Mouse (Mus musculus): ENCODE measurements around the gene Gtf2i. TPM values are rescaled to one million over a fixed set of nuclear protein-coding genes. Genes with fewer than 3 reads are reported as not detected.

The Gtf2i gene
- total RNA-seq, 1 experiment from 2014 or later, result 30.9 TPM

DNA sequence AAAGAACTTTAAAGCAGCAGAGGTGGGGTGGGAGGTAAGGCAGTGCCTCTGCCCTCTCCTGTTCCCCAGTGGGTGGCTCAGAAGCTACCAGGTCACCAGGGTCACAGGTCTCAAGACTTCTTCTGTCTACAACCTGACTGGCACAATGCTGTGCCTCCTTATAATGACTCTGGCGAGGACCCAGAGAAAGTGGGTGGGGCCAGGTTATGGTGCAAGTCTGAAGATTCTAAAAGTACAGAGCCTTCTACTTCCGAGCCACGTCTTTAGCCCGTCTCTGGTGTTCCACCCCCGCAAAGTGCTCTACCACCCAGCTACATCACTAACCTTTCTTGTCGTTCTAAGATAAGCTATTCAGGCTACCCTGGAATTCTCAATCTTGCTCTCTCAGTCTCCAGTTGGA is 82.4 kb downstream of the Gtf2i start:
- ATAC-seq (replicated peaks; ENCODE audit: insufficient number of reproducible peaks, low FRiP score, low TSS enrichment, poor library complexity, severe bottlenecking), result peak; percentile 45

DNA sequence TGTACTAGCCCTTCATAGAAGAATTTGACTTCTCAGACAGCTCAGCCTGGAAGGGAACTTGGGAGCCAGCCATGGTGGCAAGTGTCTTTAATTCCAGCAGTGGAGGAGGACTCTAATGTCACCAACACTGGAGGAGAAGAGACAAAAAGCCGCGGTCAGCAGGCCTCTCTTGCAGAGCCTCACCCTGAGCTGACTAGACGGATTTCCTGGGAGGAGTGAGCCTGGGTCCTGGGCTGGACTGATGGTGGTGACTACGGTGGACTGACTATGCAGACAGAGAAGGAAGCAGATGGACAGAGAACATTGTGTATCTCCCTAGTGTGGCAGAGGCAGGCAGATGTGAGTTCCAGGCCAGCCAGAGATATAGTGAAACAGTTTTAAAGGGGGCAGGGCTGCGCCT is 83.2 kb downstream of the Gtf2i start:
- ATAC-seq (replicated peaks; ENCODE audit: insufficient number of reproducible peaks, low FRiP score, low TSS enrichment, poor library complexity, severe bottlenecking), result peak; percentile 19; the same call in 1 of the 2 replicates

DNA sequence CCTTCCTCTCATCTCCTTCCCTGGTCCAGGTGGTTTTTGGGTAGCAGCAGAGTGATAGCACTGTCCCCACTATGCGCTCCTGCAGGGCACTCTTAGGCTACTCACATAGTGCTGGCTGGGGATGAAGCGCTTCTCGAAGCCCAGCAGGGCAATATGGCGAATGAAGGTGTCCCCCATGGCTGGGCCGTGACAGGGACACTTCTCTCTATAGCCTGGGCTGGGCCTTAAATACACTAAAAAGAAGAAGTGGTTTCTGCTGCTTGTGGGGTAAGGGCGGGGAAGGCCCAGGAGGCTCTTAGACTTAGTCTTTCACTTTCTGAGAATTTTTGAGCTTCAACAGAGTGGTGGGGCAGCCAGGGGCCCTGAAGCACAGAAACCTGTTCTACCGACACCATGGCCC is 85.2 kb downstream of the Gtf2i start, which contains the start of gene Ncf1:
Gene Ncf1 (minus strand): TSS at position 235 of the 400 bp plus-strand sequence.
- ATAC-seq (replicated peaks; ENCODE audit: insufficient number of reproducible peaks, low FRiP score, low TSS enrichment, poor library complexity, severe bottlenecking), result peak; percentile 61

DNA sequence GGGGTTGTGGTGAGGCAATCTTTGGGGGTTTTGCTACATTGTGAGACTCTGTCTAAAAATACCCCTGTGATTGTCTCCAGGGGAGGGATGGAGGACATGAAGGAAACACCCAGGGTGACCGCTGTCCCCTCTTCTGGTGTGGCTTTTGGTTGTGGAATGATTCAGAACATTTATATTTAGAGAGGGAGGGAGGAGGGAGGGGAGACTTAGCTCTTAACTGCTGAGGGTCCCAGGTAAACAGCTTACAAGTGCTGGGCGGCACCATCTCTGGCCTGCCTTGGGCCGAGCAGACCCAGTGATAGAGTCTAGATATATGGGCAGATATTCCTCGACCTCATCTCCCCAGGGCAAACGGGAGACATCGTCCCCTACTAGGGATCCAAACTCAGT is 86.3 kb downstream of the Gtf2i start:
- ATAC-seq (replicated peaks; ENCODE audit: insufficient number of reproducible peaks, low FRiP score, low TSS enrichment, poor library complexity, severe bottlenecking), result no peak

DNA sequence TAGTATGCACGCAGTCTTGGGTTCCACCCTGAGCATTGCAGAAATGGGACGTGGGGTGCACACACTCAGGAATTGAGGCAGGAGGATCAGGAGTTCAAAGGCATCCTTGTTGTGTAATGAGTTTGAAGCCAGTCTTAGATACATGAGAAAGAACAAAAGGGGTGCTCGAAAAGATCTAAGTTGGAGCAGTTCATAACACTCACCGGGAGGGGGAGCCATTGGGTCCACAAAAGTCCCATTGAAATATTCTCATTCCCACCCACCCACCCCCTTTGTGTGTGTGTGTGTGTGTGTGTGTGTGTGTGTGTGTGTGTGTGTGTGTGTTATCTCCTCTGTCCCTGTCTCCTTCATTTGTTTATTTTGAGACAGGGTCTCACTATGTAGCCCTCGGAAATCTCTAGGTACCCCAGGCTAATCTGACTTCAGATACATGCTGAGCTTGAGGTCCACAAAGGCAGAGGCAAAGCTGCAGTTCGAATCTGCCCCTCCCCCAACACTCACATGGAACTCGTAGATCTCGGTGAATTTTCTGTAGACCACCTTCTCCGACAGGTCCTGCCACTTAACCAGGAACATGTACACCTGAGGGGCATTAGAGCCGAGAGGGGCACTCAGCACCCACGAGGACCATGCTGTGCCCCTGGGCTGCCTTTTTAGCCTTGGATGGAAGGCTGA is 86.8 kb downstream of the Gtf2i start:
- no peak for ATAC-seq (replicated peaks; ENCODE audit: insufficient number of reproducible peaks, low FRiP score, low TSS enrichment, poor library complexity, severe bottlenecking)

DNA sequence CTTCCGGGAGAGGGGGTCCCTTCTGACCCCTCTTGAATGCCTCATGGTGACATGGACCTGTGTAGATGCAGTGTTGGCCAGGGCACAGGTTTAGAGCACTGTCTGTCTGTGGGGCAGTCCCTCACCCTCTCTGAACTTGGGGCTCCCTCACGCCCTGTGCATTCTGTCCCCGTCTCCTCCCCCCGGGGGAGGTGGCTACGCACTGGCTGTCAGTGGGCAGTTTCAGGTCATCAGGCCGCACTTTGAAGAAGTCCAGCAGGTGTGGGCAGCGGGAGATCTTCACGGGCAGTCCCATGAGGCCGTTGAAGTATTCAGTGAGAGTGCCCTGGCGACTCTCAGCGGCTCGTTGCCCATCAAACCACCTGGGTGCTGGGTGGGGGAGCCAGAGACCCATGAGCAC is 87.6 kb downstream of the Gtf2i start:
- ATAC-seq (replicated peaks; ENCODE audit: insufficient number of reproducible peaks, low FRiP score, low TSS enrichment, poor library complexity, severe bottlenecking), result no peak

DNA sequence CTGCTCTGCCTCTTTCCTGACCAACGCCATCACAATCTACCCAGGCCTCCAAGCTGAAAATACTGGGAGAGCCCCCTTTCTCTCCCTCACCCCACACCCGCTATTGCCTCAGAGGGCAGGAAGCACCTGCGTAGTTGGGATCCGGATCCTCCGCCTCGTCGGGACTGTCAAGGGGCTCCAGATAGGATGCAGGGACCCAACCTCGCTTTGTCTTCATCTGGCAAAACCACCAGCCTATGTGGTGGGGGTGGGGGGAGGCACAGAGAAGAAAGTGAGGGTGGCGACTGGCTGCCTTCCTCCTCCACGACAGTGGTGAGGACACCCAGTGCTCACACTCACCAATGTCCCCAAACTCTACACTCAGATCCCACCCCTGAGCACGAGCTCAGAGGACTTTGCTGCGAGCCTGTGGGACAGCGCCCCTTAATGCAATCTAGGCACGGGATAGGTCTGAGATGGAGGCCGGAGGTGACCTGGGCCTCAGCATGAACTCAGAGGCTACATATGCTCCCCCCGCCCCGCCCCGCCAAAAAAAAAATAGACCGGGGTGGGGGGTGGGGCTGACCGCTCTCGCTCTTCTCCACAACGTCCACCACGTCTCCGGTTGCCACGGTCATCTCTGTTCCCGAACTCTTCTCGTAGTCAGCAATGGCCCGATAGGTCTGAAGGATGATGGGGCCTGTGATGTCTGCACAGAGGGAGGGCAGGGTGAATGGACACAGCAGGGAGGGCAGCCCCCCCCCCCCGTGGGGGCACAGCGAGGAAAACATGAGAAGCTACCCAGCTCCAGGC is 89.3 kb downstream of the Gtf2i start:
- no peak for ATAC-seq (replicated peaks; ENCODE audit: insufficient number of reproducible peaks, low FRiP score, low TSS enrichment, poor library complexity, severe bottlenecking)

DNA sequence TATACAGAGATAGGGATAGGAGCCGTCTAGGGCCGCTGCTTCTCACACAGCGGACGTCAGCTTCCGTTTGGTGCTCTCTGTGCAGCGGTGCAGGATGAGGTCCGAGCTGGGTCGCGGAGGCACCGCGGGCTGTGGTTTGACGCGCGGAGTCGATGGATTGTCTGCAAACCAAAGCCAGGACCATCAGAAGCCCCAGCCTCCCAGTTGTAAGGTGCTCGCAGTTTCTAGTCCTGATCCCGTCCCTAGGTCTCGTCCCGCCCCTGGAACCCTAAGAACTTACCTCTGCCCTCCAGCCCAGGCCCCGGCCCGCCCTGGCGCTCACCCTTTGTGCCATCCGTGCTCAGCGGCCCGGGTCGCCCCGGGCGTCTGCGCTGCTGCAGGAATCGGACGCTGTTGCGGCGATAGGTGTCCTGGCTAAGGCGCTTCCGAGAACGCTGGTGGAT is 92.8 kb downstream of the Gtf2i start:
- ATAC-seq (replicated peaks; ENCODE audit: insufficient number of reproducible peaks, low FRiP score, low TSS enrichment, poor library complexity, severe bottlenecking), result no peak

DNA sequence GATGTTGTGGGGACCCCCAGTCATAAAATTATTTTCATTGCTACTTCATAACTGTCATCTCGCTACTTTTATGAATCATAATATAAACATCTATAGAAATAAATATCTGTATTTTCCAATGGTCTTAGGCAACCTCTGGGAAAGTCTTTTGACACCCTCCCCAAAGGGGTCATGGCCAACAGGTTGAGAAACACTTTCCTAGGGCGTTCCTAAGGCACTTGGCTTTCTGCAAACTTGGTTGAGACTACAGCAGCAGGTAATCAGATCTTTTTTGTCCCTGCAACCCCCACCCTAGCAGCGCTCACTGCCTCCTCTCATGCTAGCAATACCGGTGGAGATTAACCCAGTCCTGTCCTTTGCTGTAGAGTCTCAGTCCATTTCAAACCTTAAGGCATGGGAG is 93.3 kb downstream of the Gtf2i start:
- ATAC-seq (replicated peaks; ENCODE audit: insufficient number of reproducible peaks, low FRiP score, low TSS enrichment, poor library complexity, severe bottlenecking), result no peak

DNA sequence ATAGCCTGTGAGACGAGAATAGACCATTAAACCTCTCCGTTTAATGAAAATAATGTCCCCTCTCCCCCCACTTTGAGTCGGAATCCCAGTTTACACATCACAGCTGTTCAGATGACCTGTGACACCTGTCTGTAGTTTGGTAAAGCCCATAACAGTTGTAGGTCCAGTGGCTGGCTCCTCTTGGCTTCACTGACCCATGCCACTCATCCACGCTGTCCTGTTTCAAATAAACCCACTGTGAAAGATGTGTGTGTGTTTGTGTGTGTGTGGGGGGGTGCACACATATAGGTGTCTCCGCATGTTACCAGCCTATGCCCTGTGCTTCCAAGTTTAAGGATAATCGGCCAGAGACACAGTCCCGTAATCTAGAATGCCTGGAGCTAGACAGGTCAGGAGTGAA is 96.7 kb downstream of the Gtf2i start:
- ATAC-seq (replicated peaks; ENCODE audit: insufficient number of reproducible peaks, low FRiP score, low TSS enrichment, poor library complexity, severe bottlenecking), result no peak

DNA sequence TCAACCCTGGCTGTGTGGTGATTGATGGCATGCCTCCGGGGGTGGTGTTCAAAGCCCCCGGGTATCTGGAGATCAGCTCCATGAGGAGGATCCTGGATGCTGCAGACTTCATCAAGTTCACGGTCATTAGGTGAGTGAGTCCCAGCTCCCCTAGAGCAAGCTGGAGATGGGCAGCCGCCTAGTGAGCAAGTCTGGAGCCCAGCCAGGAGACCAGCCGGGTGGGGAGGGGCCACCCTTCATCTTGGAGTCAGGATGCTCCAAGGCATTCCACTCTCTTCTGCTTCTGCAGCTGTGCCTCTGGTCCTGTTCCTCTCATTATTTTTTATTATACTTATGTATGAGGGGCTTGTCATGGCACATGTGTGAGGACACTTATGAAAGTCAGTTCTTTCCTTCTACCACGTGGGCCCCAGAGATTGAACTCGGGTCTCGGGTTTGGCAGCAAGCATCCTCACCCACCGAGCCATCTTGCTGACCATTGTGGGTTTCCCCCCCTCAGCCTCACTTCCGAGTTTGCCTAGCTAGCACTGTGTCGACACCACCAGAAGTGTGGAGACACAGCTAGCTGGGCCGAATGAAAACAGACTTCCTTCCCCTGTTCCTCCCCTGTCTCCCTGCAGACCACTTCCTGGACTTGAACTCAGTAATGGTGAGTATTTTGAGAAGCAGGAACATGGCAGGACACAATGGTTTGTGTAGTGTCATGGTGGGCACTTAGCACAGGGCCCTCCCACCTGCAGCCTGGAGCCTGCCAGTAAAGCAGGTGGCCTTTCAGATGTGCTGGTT is 100.3 kb downstream of the Gtf2i start:
- peak; percentile 79 for ATAC-seq (replicated peaks; ENCODE audit: insufficient number of reproducible peaks, low FRiP score, low TSS enrichment, poor library complexity, severe bottlenecking)

DNA sequence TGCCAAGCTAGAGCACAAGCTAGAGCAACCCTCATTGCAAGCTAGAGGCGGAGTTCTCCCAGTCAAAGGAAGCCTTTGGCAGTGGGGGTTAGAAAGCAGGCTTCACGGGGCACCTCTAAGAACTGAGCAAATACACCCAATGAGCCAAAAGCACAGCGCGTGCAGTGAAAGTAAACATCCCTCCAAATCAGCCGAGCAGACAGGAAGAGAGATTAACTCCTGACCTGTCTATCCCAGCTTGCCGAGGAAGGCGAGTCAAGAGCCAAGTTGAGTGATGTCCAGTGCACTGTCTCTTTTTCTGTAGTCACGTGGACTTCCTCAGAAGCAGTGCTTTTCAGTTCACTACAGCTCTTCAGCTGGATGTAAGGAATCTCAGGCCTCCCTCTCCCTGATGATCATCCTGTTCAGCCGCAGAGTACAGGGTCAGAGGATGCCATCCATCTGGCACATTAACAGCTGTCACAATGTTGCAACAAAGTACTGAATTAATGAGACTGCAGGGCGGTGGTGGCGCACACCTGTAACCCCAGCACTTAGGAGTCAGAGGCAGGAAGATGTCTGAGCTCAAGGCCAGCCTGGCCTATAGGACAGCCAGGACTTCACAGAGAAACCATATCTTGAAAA is 104.5 kb downstream of the Gtf2i start:
- no peak for ATAC-seq (replicated peaks; ENCODE audit: insufficient number of reproducible peaks, low FRiP score, low TSS enrichment, poor library complexity, severe bottlenecking)

DNA sequence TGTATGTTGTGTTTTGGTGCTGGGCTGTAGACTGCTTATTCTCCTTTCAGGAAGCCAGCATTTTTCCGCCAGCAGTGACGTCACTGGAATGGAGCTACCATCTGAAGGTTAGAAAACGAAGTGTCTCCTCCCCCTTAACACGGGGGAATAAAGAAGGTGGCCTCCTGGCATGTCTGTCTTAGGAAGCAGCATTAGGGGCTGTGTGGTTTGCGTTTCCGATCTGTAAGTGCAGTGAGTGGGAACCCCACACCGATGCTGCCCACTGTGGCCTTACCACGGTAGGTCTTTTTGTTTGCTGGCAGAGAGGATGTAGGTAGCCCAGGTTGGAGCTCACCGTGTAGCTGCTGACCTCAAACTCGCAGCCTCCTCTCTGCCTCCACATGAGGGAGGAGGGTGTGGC is 107.8 kb downstream of the Gtf2i start:
- ATAC-seq (replicated peaks; ENCODE audit: insufficient number of reproducible peaks, low FRiP score, low TSS enrichment, poor library complexity, severe bottlenecking), result no peak

DNA sequence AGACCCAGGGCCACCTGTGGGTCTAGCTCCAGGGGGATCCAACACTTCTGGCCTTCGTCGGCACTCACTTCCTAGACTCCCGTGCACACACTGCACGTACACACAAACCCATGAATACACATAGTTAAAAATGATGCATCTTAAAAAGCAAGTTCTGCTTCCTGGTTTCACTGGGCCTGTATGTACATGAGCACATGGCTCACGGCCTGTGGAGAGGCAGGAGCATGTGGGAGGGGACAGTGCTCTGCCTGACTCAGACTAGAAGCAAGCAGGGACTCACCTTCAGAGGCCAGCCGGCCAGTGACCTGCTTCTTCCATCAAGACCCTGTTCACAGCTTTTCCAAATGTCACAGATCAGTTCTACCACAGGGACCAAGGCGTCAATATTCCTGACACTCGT is 120.9 kb downstream of the Gtf2i start:
- ATAC-seq (replicated peaks; ENCODE audit: insufficient number of reproducible peaks, low FRiP score, low TSS enrichment, poor library complexity, severe bottlenecking), result 0 out of 2 replicates have a peak, but pooled peaks have one; percentile 20

DNA sequence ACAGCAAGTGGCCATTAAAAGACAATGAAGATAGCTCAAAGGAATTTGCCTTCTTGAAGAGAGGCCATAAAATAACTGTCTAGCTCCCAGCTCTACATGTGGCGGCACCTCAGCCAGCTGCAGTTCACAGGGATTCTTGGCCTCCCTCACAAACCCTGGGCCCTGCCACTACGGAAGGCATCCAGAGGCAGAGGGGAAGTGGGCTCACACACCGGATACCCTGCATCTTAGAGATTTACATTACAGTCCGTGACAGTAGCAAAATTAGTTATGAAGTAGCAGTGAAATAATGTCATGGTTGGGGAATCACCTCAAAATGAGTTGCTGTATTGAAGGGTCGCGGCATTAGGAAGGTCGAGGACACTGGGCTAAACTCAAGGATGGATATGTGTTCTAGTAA is 126.0 kb downstream of the Gtf2i start:
- ATAC-seq (replicated peaks; ENCODE audit: insufficient number of reproducible peaks, low FRiP score, low TSS enrichment, poor library complexity, severe bottlenecking), result no peak
